Mouse (Mus musculus) olfactory bulb, adult 2 months (tissue): Measurements from ENCODE around the gene Syn3.

ENCODE experiments used
- CTCF ChIP-seq: fragments of 200-500 bp; IDR thresholded peaks from 2 replicates; pipeline ENCODE4 v1.5.1; 2012; ENCODE audit warnings: low read depth, mild to moderate bottlenecking, low read length, moderate library complexity; ENCODE audit not compliant: insufficient read depth
- POLR2A ChIP-seq: fragments of 200-500 bp; IDR thresholded peaks from 2 replicates; pipeline ENCODE4 v1.6.1; 2012; ENCODE audit warnings: mild to moderate bottlenecking, low read depth, low read length, moderate library complexity; ENCODE audit not compliant: insufficient read depth

DNA sequence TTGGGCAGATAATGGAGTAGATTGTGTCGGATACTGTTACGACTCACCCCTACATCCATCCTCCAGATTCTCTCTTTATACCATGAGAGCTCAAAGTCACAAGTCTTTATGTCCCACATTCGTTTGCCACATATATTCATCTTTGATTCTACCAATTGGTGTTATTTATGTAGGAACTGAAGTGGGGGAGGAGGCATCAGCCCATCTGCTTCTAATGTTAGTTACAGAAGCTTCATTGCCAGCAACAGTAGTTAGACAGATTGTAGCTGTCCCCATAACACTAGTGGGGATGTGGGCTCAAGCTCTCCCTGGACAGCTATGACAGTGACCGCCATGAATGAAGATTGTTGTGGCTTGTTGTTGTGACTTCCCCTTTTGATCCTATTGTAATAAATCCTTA is 59.1 kb downstream of the Syn3 start:
- TF ChIP-seq CTCF = no peak
- no peak for TF ChIP-seq POLR2A
